Mouse (Mus musculus): ENCODE measurements around the gene Abca1. TPM values are rescaled to one million over a fixed set of nuclear protein-coding genes. Genes with fewer than 3 reads are reported as not detected.
A peak's percentile ranks its signal among the peaks of the same experiment; 100 is the strongest.

Gene Abca1
- polyA plus RNA-seq, 1 experiment from 2014 or later = 2.0 TPM

DNA sequence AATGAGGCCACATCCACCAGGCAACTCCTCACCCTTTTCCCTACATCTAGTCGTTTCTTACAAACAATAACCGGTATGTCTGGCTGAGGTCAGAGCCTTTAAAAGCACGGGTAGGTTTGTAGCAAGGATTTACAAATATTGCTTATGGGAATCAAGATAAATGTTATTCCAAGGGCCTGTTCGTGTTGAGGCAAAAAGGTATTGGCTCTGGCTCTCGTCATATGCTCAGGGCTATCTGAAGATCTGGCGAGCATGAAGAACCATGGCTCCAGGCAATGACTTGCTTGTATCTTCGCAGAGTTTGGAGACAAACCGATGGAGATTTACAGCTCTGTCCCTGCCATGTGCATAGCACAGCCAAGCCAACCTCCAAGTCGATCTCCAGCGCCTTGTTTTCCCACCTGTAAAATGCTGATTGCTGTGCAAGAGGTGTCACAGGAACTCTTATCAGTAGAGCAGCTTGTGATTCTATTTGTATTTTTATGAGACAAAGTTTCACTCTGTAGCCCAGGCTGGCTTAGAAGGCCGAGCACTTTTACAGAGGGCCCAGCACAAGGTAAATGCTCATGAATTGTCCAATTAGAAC, 29.9 kb downstream of the Abca1 start:
- DNase-seq (ENCODE audit: low spot score) = no peak
- WGBS = 90% methylated on average over 11 of the region's 11 CpGs
- peaks cover 13% of the 10 kb centered on the region for H3K36me3 ChIP-seq
- H3K4me3 ChIP-seq = no peak overlapping the region
- H3K27ac ChIP-seq (replicated peaks) = no peak overlapping the region
- peaks cover 3% of the 10 kb centered on the region; the same call in 1 of the 2 replicates for H3K4me1 ChIP-seq
- H3K27me3 ChIP-seq (ENCODE audit: low read depth, poor library complexity, severe bottlenecking) = no peaks in the 10 kb centered on the region
- H3K9me3 ChIP-seq (replicated peaks) = peaks cover 6% of the 10 kb centered on the region; the same call in 1 of the 2 replicates

DNA sequence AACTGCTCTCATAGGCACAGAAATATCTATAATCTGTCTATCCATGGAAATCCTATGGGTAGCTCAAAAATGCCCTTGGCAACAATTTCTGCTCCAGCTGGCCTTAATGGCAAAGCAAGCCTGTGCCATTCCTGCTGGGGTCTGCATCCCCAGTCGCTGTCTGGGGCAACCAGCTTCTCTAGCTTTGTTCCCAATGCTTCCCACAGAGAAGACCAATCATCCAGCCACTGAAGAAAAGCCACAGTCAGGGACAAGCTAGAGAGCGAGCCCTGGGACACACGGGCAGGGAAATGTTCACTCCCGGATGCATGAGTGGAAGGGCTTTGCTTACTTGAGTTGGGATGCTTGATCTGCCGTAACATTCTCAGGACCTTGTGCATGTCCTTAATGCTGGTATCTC, 32.4 kb downstream of the Abca1 start:
- Histone ChIP-seq H3K27me3 (ENCODE audit: low read depth, poor library complexity, severe bottlenecking) (no peaks in the 10 kb centered on the region), H3K4me3 (no peak overlapping the region), H3K9me3 (replicated peaks) (peaks cover 6% of the 10 kb centered on the region; the same call in 1 of the 2 replicates), H3K36me3 (peaks cover 13% of the 10 kb centered on the region), H3K4me1 (peaks cover 7% of the 10 kb centered on the region; the same call in 1 of the 2 replicates), H3K27ac (replicated peaks) (no peak overlapping the region)
- no peak for DNase-seq (ENCODE audit: low spot score)
- 87% methylated on average over 5 of the region's 5 CpGs for WGBS

DNA sequence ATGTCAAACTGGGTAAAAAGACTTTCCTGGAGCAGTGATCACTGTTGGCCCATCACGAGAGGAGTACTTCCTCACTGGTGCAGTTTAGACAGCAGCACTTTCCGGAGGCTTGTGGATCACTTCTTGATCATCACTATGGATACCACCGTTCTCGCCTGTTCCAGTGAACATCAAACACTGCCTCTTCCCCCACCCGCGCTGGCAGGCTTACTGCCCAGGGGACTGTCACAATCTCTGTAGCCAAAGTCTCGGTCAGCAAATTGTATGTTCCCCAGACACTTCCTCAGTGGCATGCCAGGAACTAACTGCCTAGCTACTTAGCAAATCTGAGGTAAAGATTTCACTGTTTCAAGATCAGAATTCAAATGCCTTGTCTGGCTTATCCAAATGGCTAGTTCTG, 32.9 kb downstream of the Abca1 start:
- H3K4me3 ChIP-seq = no peak overlapping the region
- DNase-seq (ENCODE audit: low spot score) = no peak
- WGBS = 97% methylated on average over 7 of the region's 7 CpGs

DNA sequence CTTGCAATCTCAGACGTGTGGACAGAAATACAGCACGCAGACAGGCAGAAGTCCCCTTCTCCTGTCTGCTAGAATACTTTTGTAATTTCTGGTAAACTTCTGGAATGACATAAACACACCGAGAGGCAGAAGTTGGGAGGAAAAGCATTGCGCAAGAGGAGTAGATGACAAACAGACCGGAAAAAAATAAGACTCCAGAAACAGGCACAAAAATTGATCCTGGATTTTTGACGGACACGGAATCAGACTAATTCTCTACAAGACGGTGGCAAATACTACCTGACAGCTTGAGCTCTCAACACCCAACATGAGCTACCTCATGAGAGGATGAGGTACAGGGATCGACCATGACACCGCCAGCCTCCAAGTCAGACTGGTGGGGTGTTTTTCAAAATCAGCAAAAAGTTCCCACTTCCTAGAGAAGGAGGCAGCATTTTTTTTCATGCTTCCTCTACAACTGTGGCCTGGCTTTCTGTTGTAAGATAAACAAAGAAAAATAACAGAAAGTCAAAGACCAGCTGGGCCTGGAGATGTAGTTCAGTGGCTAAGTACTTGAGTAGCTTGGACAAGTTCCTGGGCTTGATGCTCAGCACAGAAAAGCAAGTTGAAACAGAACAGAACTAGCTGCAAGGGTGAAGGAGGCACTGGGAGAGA, 34.7 kb downstream of the Abca1 start:
- Histone ChIP-seq H3K4me1 (0 out of 2 replicates have a peak, but pooled peaks cover 6% of the 10 kb centered on the region), H3K27ac (replicated peaks) (no peak overlapping the region), H3K4me3 (no peak overlapping the region), H3K9me3 (replicated peaks) (peaks cover 6% of the 10 kb centered on the region; the same call in 1 of the 2 replicates), H3K27me3 (ENCODE audit: low read depth, poor library complexity, severe bottlenecking) (no peaks in the 10 kb centered on the region), H3K36me3 (peaks cover 13% of the 10 kb centered on the region)
- WGBS = 92% methylated on average over 10 of the region's 10 CpGs
- DNase-seq (ENCODE audit: low spot score) = no peak

More for the DNA sequence above, 32.9 kb downstream of the Abca1 start:
- no peaks in the 10 kb centered on the region for H3K27me3 ChIP-seq (ENCODE audit: low read depth, poor library complexity, severe bottlenecking)
- H3K4me1 ChIP-seq = peaks cover 9% of the 10 kb centered on the region; the same call in 1 of the 2 replicates
- peaks cover 13% of the 10 kb centered on the region for H3K36me3 ChIP-seq
- peaks cover 6% of the 10 kb centered on the region; the same call in 1 of the 2 replicates for H3K9me3 ChIP-seq (replicated peaks)
- H3K27ac ChIP-seq (replicated peaks) = no peak overlapping the region

DNA sequence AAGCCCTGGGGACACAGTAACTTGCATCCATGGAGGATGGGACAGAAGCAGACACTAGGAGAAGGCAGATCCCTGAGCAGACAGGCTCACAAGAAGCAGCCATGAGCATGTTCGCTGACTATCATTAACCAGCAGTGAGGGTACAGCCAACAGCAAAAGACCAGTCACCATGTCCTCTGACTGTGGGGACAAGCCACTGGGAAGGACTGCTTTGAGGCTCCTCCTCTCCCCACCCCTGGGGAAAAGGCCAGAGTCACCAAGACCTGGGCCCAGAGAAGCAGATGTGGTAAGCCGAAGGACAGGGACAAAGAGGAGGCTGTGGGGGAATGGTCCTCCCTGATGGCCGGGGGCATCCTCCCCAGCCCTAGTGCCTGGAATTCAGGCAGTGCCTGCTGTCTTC, 37.4 kb downstream of the Abca1 start:
- Histone ChIP-seq H3K4me1 (0 out of 2 replicates have a peak, but pooled peaks cover 6% of the 10 kb centered on the region), H3K36me3 (peaks cover 10% of the 10 kb centered on the region), H3K27me3 (ENCODE audit: low read depth, poor library complexity, severe bottlenecking) (no peaks in the 10 kb centered on the region), H3K9me3 (replicated peaks) (peaks cover 6% of the 10 kb centered on the region; the same call in 1 of the 2 replicates), H3K27ac (replicated peaks) (peak overlapping the region; percentile 42; the same call in 1 of the 2 replicates), H3K4me3 (no peak overlapping the region)
- DNase-seq (ENCODE audit: low spot score) = no peak
- 82% methylated on average over 3 of the region's 3 CpGs for WGBS

DNA sequence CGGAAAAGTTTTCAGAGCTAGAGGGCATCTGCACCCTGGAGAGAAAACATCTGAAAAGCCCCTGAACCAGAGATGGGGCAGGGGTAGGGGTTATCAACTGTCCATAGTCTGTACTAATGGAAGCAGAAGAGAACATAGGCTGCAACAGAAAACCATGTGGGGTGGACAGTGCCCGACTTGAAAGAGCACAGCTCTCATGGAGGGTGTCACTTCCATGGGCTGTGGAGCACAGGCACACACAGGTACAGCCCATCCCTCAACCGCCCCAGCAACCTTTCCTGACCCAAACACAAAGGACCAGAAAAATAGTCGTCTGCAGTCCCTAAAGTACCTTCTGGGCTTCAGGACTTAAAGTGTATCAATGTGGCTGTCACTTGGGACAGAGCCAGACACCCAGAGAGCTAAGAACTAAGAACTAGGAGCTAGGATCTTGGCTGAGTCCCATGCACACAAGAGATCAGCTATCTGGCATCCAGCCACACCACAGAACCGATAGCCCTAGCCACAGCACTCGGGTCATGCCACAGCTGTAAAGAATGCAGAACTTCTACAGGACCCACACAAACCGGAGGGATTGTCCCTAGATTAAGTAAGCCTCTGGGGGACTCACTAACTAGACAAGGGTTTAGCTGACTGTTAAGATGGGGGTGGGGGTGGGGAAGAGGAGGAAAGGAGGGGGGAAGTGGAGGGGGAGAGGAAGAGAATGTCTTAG, 38.0 kb downstream of the Abca1 start:
- Histone ChIP-seq H3K4me1 (peaks cover 11% of the 10 kb centered on the region), H3K4me3 (no peak overlapping the region), H3K36me3 (peaks cover 6% of the 10 kb centered on the region), H3K9me3 (replicated peaks) (peaks cover 4% of the 10 kb centered on the region; the same call in 1 of the 2 replicates), H3K27ac (replicated peaks) (no peak overlapping the region), H3K27me3 (ENCODE audit: low read depth, poor library complexity, severe bottlenecking) (no peaks in the 10 kb centered on the region)
- no peak for DNase-seq (ENCODE audit: low spot score)
- WGBS = 70% methylated on average over 7 of the region's 7 CpGs

DNA sequence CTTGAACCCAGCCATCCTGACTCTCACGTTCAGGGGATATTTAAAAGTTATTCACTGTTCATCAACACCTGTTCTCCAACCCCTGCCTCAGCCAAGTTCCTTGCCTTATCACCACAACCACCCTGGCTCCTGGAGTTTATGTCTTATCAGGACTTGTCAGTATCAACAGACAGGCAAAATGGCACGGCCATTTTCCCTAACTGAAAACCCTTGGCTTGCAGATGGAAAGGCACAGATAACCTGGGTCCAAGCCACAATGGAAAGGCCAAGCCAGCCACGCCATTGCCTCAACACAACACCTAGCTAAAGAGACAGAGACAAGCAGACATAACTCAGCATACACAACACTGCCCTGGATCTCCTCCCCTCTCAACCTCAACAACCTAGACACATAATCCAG, 38.6 kb downstream of the Abca1 start:
- Histone ChIP-seq H3K4me3 (no peak overlapping the region), H3K27me3 (ENCODE audit: low read depth, poor library complexity, severe bottlenecking) (no peaks in the 10 kb centered on the region), H3K4me1 (peaks cover 16% of the 10 kb centered on the region), H3K36me3 (peaks cover under 1% of the 10 kb centered on the region; the same call in 1 of the 2 replicates), H3K27ac (replicated peaks) (no peak overlapping the region), H3K9me3 (replicated peaks) (no peaks in the 10 kb centered on the region)
- WGBS = 82% methylated on average over 3 of the region's 3 CpGs
- no peak for DNase-seq (ENCODE audit: low spot score)

DNA sequence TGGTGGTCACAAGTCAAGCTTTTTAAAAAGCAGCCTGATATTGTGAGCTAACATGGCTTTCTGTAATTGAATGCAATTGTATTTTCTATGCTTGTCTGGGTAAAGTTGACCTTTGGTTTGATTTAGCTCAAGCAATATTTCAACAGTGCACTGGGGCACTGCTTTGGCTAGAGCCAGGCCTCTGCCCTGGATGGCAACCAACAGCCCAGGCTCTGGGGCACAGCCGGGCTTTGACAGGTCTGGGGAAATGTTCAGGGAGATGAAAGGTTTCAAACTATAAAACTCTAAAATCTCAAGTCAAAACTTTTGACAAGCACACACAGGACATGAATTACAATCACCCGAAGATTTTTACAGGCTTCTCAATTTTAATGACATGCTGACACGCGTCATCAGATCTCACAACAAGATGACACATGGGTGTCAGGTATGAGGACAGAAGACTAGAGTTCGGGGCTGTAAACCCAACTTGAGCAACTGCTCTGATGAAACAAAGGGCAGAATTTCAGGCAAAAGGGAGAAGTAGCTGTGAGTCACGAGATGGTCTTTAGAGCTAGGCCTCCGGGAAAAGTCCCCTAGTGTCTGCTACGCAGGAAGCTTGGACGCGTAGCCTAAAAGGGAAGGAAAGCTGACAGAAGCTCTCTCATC, 39.5 kb downstream of the Abca1 start:
- Histone ChIP-seq H3K36me3 (no peaks in the 10 kb centered on the region), H3K27me3 (ENCODE audit: low read depth, poor library complexity, severe bottlenecking) (no peaks in the 10 kb centered on the region), H3K4me3 (no peak overlapping the region), H3K27ac (replicated peaks) (no peak overlapping the region), H3K4me1 (peaks cover 26% of the 10 kb centered on the region), H3K9me3 (replicated peaks) (no peaks in the 10 kb centered on the region)
- 92% methylated on average over 10 of the region's 10 CpGs for WGBS
- DNase-seq (ENCODE audit: low spot score) = no peak

DNA sequence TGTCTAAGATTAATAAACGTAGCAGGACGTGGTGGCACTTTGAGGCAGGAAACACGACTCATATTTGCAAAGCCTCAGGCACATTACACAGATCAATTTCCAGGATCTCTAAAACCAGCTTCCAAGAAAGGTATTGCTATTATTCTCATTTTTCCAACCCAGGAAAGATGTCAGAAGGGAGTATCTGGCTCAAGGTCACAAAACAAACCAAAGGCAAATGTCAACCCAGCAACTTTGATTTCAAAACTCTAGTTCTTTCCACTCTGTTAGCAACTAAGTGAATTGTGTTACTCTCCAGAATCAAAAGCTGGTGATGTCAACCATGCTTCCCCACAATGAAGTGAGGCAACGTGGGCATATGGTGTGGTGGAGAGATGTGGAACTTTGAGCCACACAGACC, 41.1 kb downstream of the Abca1 start:
- WGBS = 82% methylated on average over 4 of the region's 4 CpGs

DNA sequence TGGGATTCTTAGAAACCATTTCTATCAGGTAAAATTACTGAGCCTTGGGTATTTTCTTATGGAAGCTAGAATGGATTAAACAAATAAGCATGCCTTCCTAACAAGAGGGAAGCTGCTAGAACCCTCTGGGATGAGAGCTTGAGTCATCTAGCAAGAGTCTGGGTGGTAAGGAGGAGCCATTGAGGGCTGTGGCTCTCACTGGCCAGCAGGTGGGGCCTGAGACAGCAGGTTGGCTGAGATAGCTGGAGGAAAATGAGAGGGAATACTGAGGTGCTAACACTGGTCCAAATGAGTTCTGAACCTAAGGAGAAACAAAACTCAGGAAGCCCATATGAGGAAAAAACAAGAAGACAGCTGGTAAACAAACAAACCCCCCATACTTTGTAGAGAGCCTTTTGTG, 42.1 kb downstream of the Abca1 start:
- H3K4me1 ChIP-seq = peaks cover 31% of the 10 kb centered on the region
- no peaks in the 10 kb centered on the region for H3K36me3 ChIP-seq
- H3K27me3 ChIP-seq (ENCODE audit: low read depth, poor library complexity, severe bottlenecking) = no peaks in the 10 kb centered on the region
- H3K27ac ChIP-seq (replicated peaks) = no peak overlapping the region
- no peaks in the 10 kb centered on the region for H3K9me3 ChIP-seq (replicated peaks)
- no peak overlapping the region for H3K4me3 ChIP-seq
- DNase-seq (ENCODE audit: low spot score) = no peak

More for the DNA sequence above, 41.1 kb downstream of the Abca1 start:
- Histone ChIP-seq H3K9me3 (replicated peaks) (no peaks in the 10 kb centered on the region), H3K4me3 (no peak overlapping the region), H3K27me3 (ENCODE audit: low read depth, poor library complexity, severe bottlenecking) (no peaks in the 10 kb centered on the region), H3K36me3 (no peaks in the 10 kb centered on the region), H3K4me1 (peaks cover 31% of the 10 kb centered on the region), H3K27ac (replicated peaks) (no peak overlapping the region)
- no peak for DNase-seq (ENCODE audit: low spot score)

DNA sequence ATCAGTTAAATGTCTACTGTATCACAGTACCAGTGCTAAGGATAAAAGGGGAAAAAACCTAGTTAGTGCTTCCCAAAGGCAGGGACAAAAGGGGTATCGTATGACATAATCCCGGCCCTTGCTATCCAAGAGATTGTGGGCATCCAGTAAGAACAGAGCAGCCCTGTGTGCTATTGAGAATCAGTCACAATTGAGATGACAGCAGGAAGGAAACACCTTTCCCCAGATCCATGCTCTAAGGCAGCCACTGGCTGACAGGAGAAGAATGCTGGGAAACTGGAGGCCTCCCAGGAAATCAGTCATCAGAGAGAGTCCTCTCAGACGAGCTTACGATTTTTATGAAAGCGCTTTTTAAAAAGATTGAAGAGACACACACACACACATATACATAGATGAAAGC, 42.6 kb downstream of the Abca1 start:
- Histone ChIP-seq H3K27me3 (ENCODE audit: low read depth, poor library complexity, severe bottlenecking) (no peaks in the 10 kb centered on the region), H3K36me3 (no peaks in the 10 kb centered on the region), H3K4me3 (no peak overlapping the region), H3K27ac (replicated peaks) (no peak overlapping the region), H3K9me3 (replicated peaks) (no peaks in the 10 kb centered on the region), H3K4me1 (peaks cover 25% of the 10 kb centered on the region)
- no peak for DNase-seq (ENCODE audit: low spot score)
- WGBS = 76% methylated on average over 5 of the region's 5 CpGs

DNA sequence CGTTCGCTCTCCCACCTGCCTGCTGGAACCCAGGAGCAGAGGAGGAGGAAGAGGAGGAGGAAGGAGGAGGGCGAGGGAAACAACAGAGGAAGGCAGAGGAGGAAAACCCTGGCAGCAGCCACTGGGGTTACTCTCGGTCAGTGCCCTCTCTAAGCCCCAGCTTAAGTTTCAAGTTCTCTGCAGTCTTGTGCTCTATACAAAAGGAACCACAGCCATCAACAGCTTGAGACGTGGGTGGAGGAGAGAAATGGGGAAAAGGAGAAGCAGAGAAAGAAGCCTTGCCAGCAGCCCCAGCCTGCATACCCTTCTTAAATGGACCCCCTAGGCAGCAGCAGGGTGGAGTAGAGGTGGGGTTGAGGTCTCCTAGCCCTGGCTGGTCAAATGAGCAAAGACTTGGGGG, 43.8 kb downstream of the Abca1 start:
- 13% methylated on average over 3 of the region's 5 CpGs for WGBS
- peaks cover 25% of the 10 kb centered on the region for H3K4me1 ChIP-seq
- peak overlapping the region; percentile 65 for H3K27ac ChIP-seq (replicated peaks)
- H3K27me3 ChIP-seq (ENCODE audit: low read depth, poor library complexity, severe bottlenecking) = no peaks in the 10 kb centered on the region
- no peaks in the 10 kb centered on the region for H3K36me3 ChIP-seq
- DNase-seq (ENCODE audit: low spot score) = peak; percentile 25
- H3K9me3 ChIP-seq (replicated peaks) = no peaks in the 10 kb centered on the region
- no peak overlapping the region for H3K4me3 ChIP-seq
